Mouse (Mus musculus): ENCODE results near the gene Anapc15.
"Not testable (repeated sequence)": the region's sequence is repeated elsewhere in the genome, so short reads cannot be mapped to it uniquely, and the experiment has no call there.

Anapc15 gene

GRCm38 (mm10) chr7:101900331-101901097 lies 37.0 kb downstream of the Anapc15 start:
- no peak for DNase-seq

GRCm38 (mm10) chr7:101901969-101902368 lies 38.5 kb downstream of the Anapc15 start:
- no peak for DNase-seq

DNA sequence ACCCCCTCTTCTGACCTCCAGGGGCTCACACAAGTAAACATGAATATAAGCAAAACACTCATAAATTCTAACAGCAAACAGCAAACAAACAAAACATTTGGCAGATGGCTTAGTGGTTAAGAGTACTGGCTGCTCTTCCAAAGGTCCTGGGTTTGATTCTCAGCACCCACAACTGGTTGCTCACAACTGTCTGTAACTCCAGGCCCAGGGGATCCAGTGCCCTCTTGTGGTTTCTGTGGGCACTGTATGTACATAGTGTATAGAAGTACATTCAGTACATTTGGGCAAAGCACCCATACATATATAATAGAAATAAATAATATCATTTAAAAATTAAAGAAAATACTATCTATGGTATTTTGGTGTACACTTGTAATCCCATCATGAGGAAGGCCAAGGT lies 39.3 kb downstream of the Anapc15 start:
- DNase-seq: no peak

DNA sequence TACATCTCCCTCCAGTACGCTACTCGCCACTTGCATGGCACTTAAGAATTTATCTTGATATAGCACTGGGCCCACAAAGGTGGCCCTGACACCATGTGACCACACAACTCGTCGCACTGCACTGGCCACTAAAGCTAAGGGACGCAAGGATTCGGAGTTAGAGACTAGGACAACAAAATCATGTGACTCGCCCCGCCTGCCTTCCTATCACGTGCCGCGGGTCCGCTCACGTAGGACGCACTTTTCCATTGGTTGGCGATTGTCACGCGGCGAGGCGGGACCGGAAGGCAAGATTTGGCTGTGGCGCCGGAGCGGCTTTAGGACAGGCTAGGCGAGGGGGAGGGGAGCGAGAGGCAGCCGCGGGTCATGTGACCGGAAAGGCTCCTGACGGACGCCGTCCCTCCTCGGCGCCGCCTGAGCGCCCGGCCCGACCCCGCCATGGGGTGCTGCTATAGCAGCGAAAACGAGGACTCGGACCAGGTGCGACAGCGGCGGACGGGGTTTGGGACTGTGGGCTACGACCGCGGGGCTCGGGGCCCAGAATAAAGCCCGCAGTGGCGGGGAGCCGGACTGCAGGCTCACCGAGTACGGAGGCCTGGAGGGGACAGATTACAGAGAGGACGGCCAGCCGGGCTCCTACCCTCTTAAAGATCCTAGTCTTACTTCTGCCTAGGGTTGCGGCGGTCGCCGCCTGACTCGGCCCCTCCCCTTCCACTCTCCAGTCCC lies 42.2 kb downstream of the Anapc15 start, which contains the start of gene Lamtor1:
Gene Lamtor1 (plus strand): TSS at position 344 of the 726 bp plus-strand sequence.
- DNase-seq: peak; percentile 99 to 100

GRCm38 (mm10) chr7:101906287-101906681 lies 42.8 kb downstream of the Anapc15 start, which contains the start of gene Tomt:
Tomt (minus strand) TSS chr7:101906359.
- no peak for DNase-seq

- DNase-seq: peak in 1 of 2 experiments; percentile 24
Measured at GRCm38 (mm10) chr7:101906696-101907095, 43.2 kb downstream of the Anapc15 start.

- peak; percentile 30 to 33 for DNase-seq
Measured at GRCm38 (mm10) chr7:101908367-101908766, 44.9 kb downstream of the Anapc15 start.

DNA sequence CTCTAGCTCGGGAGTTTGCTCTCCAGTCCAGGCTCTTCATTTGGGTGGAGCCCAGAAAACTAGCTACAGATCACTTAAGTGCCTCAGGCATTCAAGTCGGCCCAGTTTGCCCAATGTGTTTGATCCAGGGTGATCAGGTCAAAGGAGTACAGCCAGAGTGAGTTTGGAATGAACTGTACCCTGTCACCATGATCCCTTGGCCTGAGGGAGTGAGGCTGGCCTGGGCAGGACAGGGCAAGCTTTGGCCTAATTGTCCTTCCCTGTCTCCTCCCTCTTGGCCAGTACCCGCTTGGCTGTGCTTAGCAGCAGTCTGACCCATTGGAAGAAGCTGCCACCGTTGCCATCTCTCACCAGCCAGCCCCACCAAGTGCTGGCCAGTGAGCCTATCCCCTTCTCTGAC lies 46.6 kb downstream of the Anapc15 start:
- DNase-seq: no peak

DNA sequence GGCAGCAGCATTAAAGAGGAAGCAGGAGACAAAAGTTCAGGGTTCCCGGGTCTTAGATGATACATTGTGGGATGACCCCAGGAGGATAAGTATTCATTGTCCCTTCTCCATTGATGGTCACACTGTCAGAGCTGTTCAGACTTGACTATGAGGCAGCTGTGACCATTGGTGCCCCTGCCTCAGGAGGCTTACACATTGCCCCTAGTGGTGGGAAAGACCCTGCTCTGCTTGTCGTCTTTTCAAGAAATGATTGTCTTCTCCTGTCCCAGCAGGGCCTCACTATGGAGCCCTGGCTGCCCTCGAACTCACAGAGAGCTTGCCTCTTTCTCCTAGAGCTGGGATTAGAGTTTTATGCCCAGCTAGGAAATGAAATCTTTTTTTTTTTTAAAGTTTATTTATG lies 48.5 kb downstream of the Anapc15 start:
- no peak for DNase-seq

GRCm38 (mm10) chr7:101918071-101918470 lies 54.6 kb downstream of the Anapc15 start:
- peak; percentile 47 to 74 for DNase-seq

DNA sequence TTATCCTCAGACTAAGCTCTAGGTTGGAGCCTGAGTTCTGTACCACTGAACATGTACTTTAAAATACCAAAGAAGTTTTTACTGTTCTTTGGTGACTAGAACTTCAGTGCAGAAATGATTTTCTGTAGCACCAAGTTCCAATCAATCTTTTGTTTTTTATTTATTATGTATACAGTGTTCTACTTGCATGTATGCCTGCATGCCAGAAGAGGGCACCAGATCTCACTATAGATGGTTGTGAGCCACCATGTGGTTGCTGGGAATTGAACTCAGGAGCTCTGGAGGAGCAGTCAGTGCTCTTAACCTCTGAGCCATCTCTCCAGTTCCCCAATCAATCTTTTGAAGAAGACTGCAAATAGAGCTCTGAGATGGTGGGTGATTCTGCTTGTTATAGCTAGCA lies 62.4 kb downstream of the Anapc15 start:
- not testable (repeated sequence) for DNase-seq

GRCm38 (mm10) chr7:101928093-101928492 lies 64.6 kb downstream of the Anapc15 start:
- peak in 1 of 2 experiments; percentile 43 for DNase-seq

GRCm38 (mm10) chr7:101932551-101932950 lies 69.0 kb downstream of the Anapc15 start:
- no peak for DNase-seq

GRCm38 (mm10) chr7:101933300-101933699 lies 69.8 kb downstream of the Anapc15 start:
- no peak for DNase-seq

GRCm38 (mm10) chr7:101933751-101934240 lies 70.3 kb downstream of the Anapc15 start, which contains the start of the genes Lrrc51 and Numa1:
Lrrc51 (minus strand) TSS chr7:101933895.
Numa1 (plus strand) TSS chr7:101934111.
- DNase-seq: peak; percentile 98

- DNase-seq: no peak
Measured at GRCm38 (mm10) chr7:101935957-101936356, 72.4 kb downstream of the Anapc15 start.

GRCm38 (mm10) chr7:101936996-101937395 lies 73.5 kb downstream of the Anapc15 start:
- DNase-seq: no peak

GRCm38 (mm10) chr7:101937569-101937968 lies 74.1 kb downstream of the Anapc15 start:
- DNase-seq: no peak

- no peak for DNase-seq
Measured at GRCm38 (mm10) chr7:101938348-101938747, 74.8 kb downstream of the Anapc15 start.

DNA sequence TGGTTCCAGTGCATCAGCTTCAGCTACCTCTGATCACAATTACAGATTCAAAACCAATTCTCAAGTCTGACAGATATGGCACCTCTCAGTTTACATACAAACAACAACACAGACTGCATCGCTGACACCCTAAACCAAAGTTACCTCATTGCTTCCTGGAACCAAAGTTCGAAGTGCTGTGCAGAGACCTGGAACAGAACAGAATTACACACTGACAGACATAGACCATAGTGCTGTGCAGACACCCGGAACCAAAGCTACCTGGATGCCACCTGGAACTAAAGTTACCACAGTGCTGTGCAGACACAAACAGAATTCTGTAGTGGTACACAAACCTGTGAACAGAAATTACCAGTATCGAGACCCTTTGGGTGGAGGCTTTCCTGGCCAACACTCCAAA lies 76.2 kb downstream of the Anapc15 start:
- no peak for DNase-seq

DNA sequence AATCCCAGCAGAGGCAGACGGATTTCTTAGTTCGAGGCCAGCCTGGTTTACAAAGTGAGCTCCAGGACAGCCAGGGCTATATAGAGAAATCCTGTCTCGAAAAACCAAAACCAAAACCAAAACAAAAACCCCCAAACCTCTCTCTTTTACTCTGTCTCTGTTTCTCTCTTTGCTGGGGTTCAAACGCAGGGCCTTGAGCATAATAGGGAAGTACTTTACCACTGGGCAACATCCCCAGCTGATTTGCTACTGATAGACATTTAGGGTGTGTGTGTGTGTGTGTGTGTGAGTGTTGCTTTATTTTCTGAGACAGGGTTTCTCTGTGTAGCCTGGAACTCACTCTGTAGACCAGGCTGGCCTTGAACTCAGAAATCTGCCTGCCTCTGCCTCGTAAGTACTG lies 85.5 kb downstream of the Anapc15 start:
- not testable (repeated sequence) for DNase-seq

Measured in lung, postnatal 4 days (tissue).